Mouse (Mus musculus): Measurements from ENCODE around the gene Tmtc4. TPM values are rescaled to one million over a fixed set of nuclear protein-coding genes. Genes with fewer than 3 reads are reported as not detected.

Gene Tmtc4
- polyA plus RNA-seq, 1 experiment from 2014 or later: 25.2 TPM

DNA sequence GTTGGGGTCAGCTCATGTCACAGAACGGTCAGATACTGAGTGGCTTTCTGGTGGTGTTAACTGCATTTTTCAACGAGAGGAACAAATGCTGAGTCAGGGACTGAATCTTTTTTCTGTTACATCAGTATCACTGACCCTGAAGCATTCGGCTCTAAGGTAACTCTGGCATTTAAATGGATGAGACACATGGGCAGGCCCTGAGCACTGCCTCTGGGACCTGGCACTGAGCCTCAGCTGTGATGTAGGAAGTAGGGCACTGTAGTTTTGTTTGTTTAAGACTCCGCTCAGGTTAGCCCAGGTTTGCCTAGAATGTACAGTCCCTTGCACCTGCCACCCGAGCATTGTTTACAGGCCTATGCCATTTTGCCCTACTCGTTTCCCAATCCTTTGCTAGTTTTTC lies 114.0 kb downstream of the Tmtc4 start:
- Histone ChIP-seq H3K4me2 (replicated peaks) (no peak overlapping the region), H3K27me3 (0 out of 2 replicates have a peak, but pooled peaks cover 2% of the 10 kb centered on the region), H3K36me3 (no peaks in the 10 kb centered on the region), H3K9ac (no peak overlapping the region), H3K27ac (replicated peaks) (no peak overlapping the region), H3K9me3 (replicated peaks) (no peaks in the 10 kb centered on the region), H3K4me1 (0 out of 2 replicates have a peak, but pooled peaks cover 3% of the 10 kb centered on the region), H3K4me3 (replicated peaks) (no peak overlapping the region)
- ATAC-seq (ENCODE audit: insufficient number of reproducible peaks, low FRiP score, low TSS enrichment, low read depth): no peak
- WGBS: 76% methylated on average over 6 of the region's 6 CpGs

Other genes starting within 250 kb of the Tmtc4 start
- gene Ggact, start 70.3 kb downstream of the Tmtc4 start, polyA plus RNA-seq (2015; fragmentation: Nextera tagmentation; extraction: Ambion mirVana): 10.8 and 12.5 TPM in 2 replicates

All from embryonic facial prominence, embryonic 15.5 days (tissue).